ENCODE assay signal across 12 mouse cellular contexts in the genomic region with DNA sequence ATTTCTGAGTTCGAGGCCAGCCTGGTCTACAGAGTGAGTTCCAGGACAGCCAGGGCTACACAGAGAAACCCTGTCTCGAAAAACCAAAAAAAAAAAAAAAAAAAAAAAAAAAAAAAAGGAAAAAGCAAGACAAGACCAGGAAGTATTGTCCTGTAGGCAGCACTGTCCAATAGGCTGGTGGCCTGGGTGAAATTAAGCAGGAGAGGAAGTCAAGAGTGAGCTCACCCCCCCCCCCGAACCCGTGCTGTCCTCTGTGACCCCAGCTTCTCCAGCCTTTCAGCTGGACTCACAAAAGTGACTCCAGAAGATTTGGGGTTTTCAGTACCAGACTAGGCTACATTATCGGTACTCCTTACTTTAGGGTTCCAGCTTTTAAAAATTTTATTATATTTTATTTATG.
"Had no signal": no experiment of that assay in that cellular context is flagged by ENCODE, and none has a peak within 500 bp of the region (broad histone marks: within the 10 kb centered on the region; RNA-seq: fewer than 3 reads in every experiment).

No protein-coding gene starts in this region.

- DNase-seq: kidney, adult 2 months; kidney, postnatal 25 days; layer of hippocampus, postnatal 36 days; liver, embryonic 13.5 days; lung, embryonic 14.5 days; retina, postnatal 1 day; right cerebral cortex, postnatal 25 days; spleen, adult 18-20 months; thymus, postnatal 36 days had no signal

- ATAC-seq: intestine, postnatal 0 days; lung, postnatal 0 days; midbrain, embryonic 15.5 days had no signal
